Mouse (Mus musculus): ENCODE measurements at regions not wholly inside any gene's neighbourhood (a gene's known extent, or its start where the extent isn't known, plus 50 kb on each side); places are given as distances from the start of the nearest gene placed in this dataset.

DNA sequence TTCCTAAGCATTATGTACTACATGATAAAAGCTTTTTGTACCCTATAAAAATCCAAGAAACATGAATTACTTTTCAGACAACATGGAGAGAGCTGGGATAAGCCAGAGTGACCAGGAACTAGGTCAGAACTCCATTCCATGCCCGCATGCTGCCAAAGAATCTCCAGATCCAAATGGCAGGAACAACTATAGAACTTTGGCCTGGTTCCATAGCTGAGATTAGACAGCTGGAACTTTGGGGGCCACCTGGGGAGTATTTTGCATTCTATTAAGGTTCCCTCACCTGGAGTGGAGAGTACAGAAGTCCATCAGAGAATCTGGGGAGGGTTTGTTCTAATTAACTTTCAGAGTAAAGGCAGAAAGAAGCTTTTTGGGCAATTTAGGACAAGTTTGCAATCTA lies 327.7 kb downstream of the Sqor start:
- no peak for TF ChIP-seq MYB (IDR thresholded peaks at IDR 0.05; ENCODE audit: low read depth, low read length)
- no peak for TF ChIP-seq CTCF (IDR thresholded peaks at IDR 0.05 in 2 of 3, conservative IDR thresholded peaks at IDR 0.05 in 1 of 3; ENCODE audit: control insufficient read depth in 1 of 3, insufficient read depth in 1 of 3, low read depth in 2 of 3, low read length in 3 of 3, poor library complexity in 1 of 3, severe bottlenecking in 1 of 3)
- no peak for TF ChIP-seq MAZ (IDR thresholded peaks at IDR 0.05; ENCODE audit: low read depth, low read length)
- no peak for TF ChIP-seq RCOR1 (IDR thresholded peaks at IDR 0.05; ENCODE audit: low read depth, low read length)
